Mouse (Mus musculus): ENCODE data around the gene Zfp949.

GRCm38 (mm10) chr9:88524367-88524766 lies 23.5 kb upstream of the Zfp949 start:
- TF ChIP-seq CTCF (IDR thresholded peaks at IDR 0.05; ENCODE audit: low read depth, low read length): no peak
- TF ChIP-seq POLR2A (IDR thresholded peaks at IDR 0.05; ENCODE audit: borderline replicate concordance, low read depth, low read length): no peak

All from bone marrow macrophage, adult 2 months (primary cell).